Mouse (Mus musculus) megakaryocyte, adult 5-6 weeks (primary cell): ENCODE data around the gene Syn2. TPM values are rescaled to one million over a fixed set of nuclear protein-coding genes. Genes with fewer than 3 reads are reported as not detected.
"Not testable (repeated sequence)": the region's sequence is repeated elsewhere in the genome, so short reads cannot be mapped to it uniquely, and the experiment has no call there.

ENCODE experiments used
- ATAC-seq: 2 replicates; pipeline ENCODE4 v1.8.0; 2016; ENCODE audit warnings: mild to moderate bottlenecking, inconsistent platforms; ENCODE audit not compliant: poor library complexity, severe bottlenecking
- total RNA-seq, 2 experiments: library from RNA; stranded (forward) in 1 of 2; stranded (reverse) in 1 of 2; fragments of 153-499, 151-499 nt in 1 of 2; fragments of 221-1000, 200-1000 nt in 1 of 2; gene quantifications; 2 replicates each; pipeline versions ENCODE4 v1.2.3 to v1.2.4; 2015 to 2017

Gene Syn2
- total RNA-seq, 2 experiments from 2014 or later: not detected

GRCm38 (mm10) chr6:115169518-115169917 is 34.8 kb downstream of the Syn2 start:
- ATAC-seq: no peak

- peak; percentile 38; the same call in 1 of the 2 replicates for ATAC-seq
These were observed 40.1 kb downstream of the Syn2 start for GRCm38 (mm10) chr6:115174845-115175244.

GRCm38 (mm10) chr6:115178826-115179225 is 44.1 kb downstream of the Syn2 start:
- ATAC-seq: no peak

- no peak for ATAC-seq
These were observed 46.4 kb downstream of the Syn2 start for GRCm38 (mm10) chr6:115181094-115181493.

- no peak for ATAC-seq
These were observed 56.4 kb downstream of the Syn2 start for GRCm38 (mm10) chr6:115191111-115191510.

GRCm38 (mm10) chr6:115200753-115201152 is 66.1 kb downstream of the Syn2 start:
- no peak for ATAC-seq

- no peak for ATAC-seq
These were observed 68.3 kb downstream of the Syn2 start for GRCm38 (mm10) chr6:115203029-115203428.

GRCm38 (mm10) chr6:115210187-115210586 is 75.5 kb downstream of the Syn2 start:
- ATAC-seq: no peak

- no peak for ATAC-seq
These were observed 76.1 kb downstream of the Syn2 start for GRCm38 (mm10) chr6:115210820-115211219.

GRCm38 (mm10) chr6:115212132-115212903 is 77.6 kb downstream of the Syn2 start:
- ATAC-seq: no peak

GRCm38 (mm10) chr6:115213129-115213528 is 78.4 kb downstream of the Syn2 start:
- no peak for ATAC-seq

- ATAC-seq: no peak
These were observed 86.5 kb downstream of the Syn2 start for GRCm38 (mm10) chr6:115221215-115221641.

GRCm38 (mm10) chr6:115225519-115225918 is 90.8 kb downstream of the Syn2 start:
- no peak for ATAC-seq

- no peak for ATAC-seq
These were observed 92.3 kb downstream of the Syn2 start, which contains the start of gene Gm17482 for GRCm38 (mm10) chr6:115227043-115227442. Gm17482 (plus strand) TSS chr6:115227343.

GRCm38 (mm10) chr6:115227529-115227928 is 92.8 kb downstream of the Syn2 start:
- peak; percentile 82 for ATAC-seq

- ATAC-seq: no peak
These were observed 95.9 kb downstream of the Syn2 start for GRCm38 (mm10) chr6:115230557-115230956.

- ATAC-seq: no peak
These were observed 97.1 kb downstream of the Syn2 start for GRCm38 (mm10) chr6:115231836-115232235.

- no peak for ATAC-seq
These were observed 97.9 kb downstream of the Syn2 start for GRCm38 (mm10) chr6:115232562-115232961.

- no peak for ATAC-seq
These were observed 103.6 kb downstream of the Syn2 start for GRCm38 (mm10) chr6:115238031-115239027.

GRCm38 (mm10) chr6:115239335-115239734 is 104.6 kb downstream of the Syn2 start:
- ATAC-seq: no peak

GRCm38 (mm10) chr6:115240431-115240830 is 105.7 kb downstream of the Syn2 start:
- ATAC-seq: not testable (repeated sequence)
